Mouse (Mus musculus) liver, adult 2 months (tissue): ENCODE results near the gene Kcnj15.

Source experiments
- CTCF ChIP-seq: fragments of 200-500 bp; IDR thresholded peaks from 2 replicates; pipeline ENCODE4 v1.5.1; 2011; ENCODE audit warnings: low read depth, low read length, control low read depth
- POLR2A ChIP-seq: fragments of 200-500 bp; IDR thresholded peaks from 2 replicates; pipeline ENCODE4 v1.6.1; 2011; ENCODE audit warnings: low read length, control low read depth; ENCODE audit not compliant: insufficient read depth; ENCODE audit errors: extremely low read depth

- TF ChIP-seq CTCF (no peak), POLR2A (no peak)
Measured at GRCm38 (mm10) chr16:95208243-95208642, 49.1 kb upstream of the Kcnj15 start.
